Mouse (Mus musculus) small intestine, adult 2 months (tissue): ENCODE results near the gene Tnfrsf8.

Source experiments
- CTCF ChIP-seq: fragments of 200-500 bp; IDR thresholded peaks from 2 replicates; pipeline ENCODE4 v1.5.1; 2012; ENCODE audit warnings: low read depth, mild to moderate bottlenecking, control low read depth, inconsistent platforms, low read length, moderate library complexity, mixed read lengths; ENCODE audit not compliant: insufficient replicate concordance, insufficient read length; ENCODE audit errors: extremely low read depth
- POLR2A ChIP-seq: fragments of 200-500 bp; IDR thresholded peaks from 2 replicates; pipeline ENCODE4 v1.6.1; 2012; ENCODE audit warnings: low read depth, mild to moderate bottlenecking, control low read depth, inconsistent platforms, low read length, moderate library complexity

DNA sequence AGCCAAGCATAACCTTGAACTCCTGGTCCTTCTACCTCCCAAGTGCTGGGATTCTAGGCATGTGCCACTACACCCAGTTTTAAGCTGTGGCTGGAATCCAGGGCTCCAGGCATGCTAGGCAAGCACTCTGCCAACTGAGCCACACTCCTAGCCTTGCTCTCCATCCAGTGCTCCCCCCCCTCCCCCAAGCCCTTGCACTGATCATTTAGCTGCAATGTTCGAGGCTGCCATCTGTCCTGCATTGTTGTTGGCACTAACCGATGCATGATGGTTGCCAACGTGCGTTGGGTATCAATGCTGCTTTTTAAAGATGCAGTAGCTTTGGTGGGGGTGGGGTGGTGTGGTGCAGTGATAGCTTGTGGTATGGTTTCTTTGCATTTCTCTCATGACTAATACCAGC, 10.9 kb downstream of the Tnfrsf8 start:
- TF ChIP-seq CTCF (no peak), POLR2A (no peak)
